Mouse (Mus musculus) midbrain, embryonic 11.5 days (tissue): ENCODE results near the gene Pdgfd. TPM values are rescaled to one million over a fixed set of nuclear protein-coding genes. Genes with fewer than 3 reads are reported as not detected.
"Not testable (repeated sequence)": the region's sequence is repeated elsewhere in the genome, so short reads cannot be mapped to it uniquely, and the experiment has no call there.

ENCODE experiments used
- ATAC-seq: fragments of 200-750 bp; cut with Nextera tagmentation; 2 replicates; pipeline ENCODE4 v1.8.0; 2017; ENCODE audit warnings: moderate TSS enrichment, moderate library complexity; ENCODE audit not compliant: low FRiP score
- DNase-seq: peaks from one replicate; pipeline ENCODE4 v3.0.0; 2015; ENCODE audit warnings: low spot score; ENCODE audit errors: missing footprints
- H3K27ac ChIP-seq: fragments of 300-500 bp; sonication (generic); 2 replicates; pipeline ENCODE4 v1.5.1; 2014; ENCODE audit warnings: low read depth, low read length
- H3K27me3 ChIP-seq: fragments of 300-500 bp; sonication (generic); 2 replicates; pipeline ENCODE4 v1.6.1; 2014; ENCODE audit warnings: mild to moderate bottlenecking, low read length, moderate library complexity, mixed read lengths; ENCODE audit not compliant: control insufficient read depth, insufficient read depth
- H3K36me3 ChIP-seq: fragments of 300-500 bp; sonication (generic); 2 replicates; pipeline ENCODE4 v1.6.1; 2014; ENCODE audit warnings: mild to moderate bottlenecking, low read length, moderate library complexity, mixed read lengths; ENCODE audit not compliant: control insufficient read depth, insufficient read depth
- H3K4me1 ChIP-seq: fragments of 300-500 bp; sonication (generic); 2 replicates; pipeline ENCODE4 v1.6.1; 2014; ENCODE audit warnings: low read length; ENCODE audit not compliant: control insufficient read depth, insufficient read depth
- H3K4me2 ChIP-seq: fragments of 300-500 bp; sonication (generic); 2 replicates; pipeline ENCODE4 v1.6.1; 2014; ENCODE audit warnings: mild to moderate bottlenecking, moderate library complexity
- H3K4me3 ChIP-seq: fragments of 300-500 bp; sonication (generic); 2 replicates; pipeline ENCODE4 v1.5.1; 2014; ENCODE audit warnings: low read depth, low read length
- H3K9ac ChIP-seq: fragments of 300-500 bp; sonication (generic); 2 replicates; pipeline ENCODE4 v1.6.1; 2014; ENCODE audit warnings: low read length
- H3K9me3 ChIP-seq: fragments of 300-500 bp; sonication (generic); 2 replicates; pipeline ENCODE4 v1.6.1; 2016; ENCODE audit warnings: low read length; ENCODE audit not compliant: control insufficient read depth
- WGBS: fragments of 180-500 bp; shearing (Covaris S2); extraction: QIAGEN DNeasy Blood & Tissue Kit; methylation state at CpG from one replicate; pipeline ENCODE4 v1.1.7; 2014; 5-methylcytosine and 5-hydroxymethylcytosine counted together
- polyA plus RNA-seq: library from polyadenylated mRNA; unstranded; fragments of >200 nt; fragmentation: Nextera tagmentation; extraction: Ambion mirVana; gene quantifications from 2 replicates; pipeline ENCODE4 v1.2.1, GENCODE M21; 2014

The Pdgfd gene
- polyA plus RNA-seq, 1 experiment from 2014 or later: 3.5 TPM

GRCm38 (mm10) chr9:6217505-6217904, 49.1 kb downstream of the Pdgfd start:
- no peak overlapping the region for H3K27ac ChIP-seq
- DNase-seq (no peak), ATAC-seq (no peak)
- H3K4me3 ChIP-seq: no peak overlapping the region
- no peaks in the 10 kb centered on the region for H3K27me3 ChIP-seq
- H3K4me2 ChIP-seq: no peak overlapping the region
- H3K36me3 ChIP-seq: no peaks in the 10 kb centered on the region
- H3K9ac ChIP-seq: no peak overlapping the region
- no peaks in the 10 kb centered on the region for H3K9me3 ChIP-seq
- WGBS: 65% methylated on average over 1 of the region's 1 CpGs
- H3K4me1 ChIP-seq: no peaks in the 10 kb centered on the region

- H3K9me3 ChIP-seq, H3K27me3 ChIP-seq, H3K36me3 ChIP-seq, H3K27ac ChIP-seq, H3K4me2 ChIP-seq, DNase-seq, ATAC-seq, H3K4me1 ChIP-seq, H3K4me3 ChIP-seq, H3K9ac ChIP-seq: not testable (repeated sequence)
- WGBS: 100% methylated on average over 1 of the region's 1 CpGs
These were observed 67.6 kb downstream of the Pdgfd start for GRCm38 (mm10) chr9:6235982-6236381.

GRCm38 (mm10) chr9:6250320-6250719, 81.9 kb downstream of the Pdgfd start:
- H3K4me2 ChIP-seq: no peak overlapping the region
- H3K36me3 ChIP-seq: no peaks in the 10 kb centered on the region
- WGBS: 55% methylated on average over 1 of the region's 1 CpGs
- no peak overlapping the region for H3K27ac ChIP-seq
- no peak overlapping the region for H3K4me3 ChIP-seq
- peak; percentile 70 for DNase-seq
- H3K4me1 ChIP-seq: no peaks in the 10 kb centered on the region
- no peak overlapping the region for H3K9ac ChIP-seq
- H3K9me3 ChIP-seq: no peaks in the 10 kb centered on the region
- H3K27me3 ChIP-seq: no peaks in the 10 kb centered on the region
- ATAC-seq: no peak

DNA sequence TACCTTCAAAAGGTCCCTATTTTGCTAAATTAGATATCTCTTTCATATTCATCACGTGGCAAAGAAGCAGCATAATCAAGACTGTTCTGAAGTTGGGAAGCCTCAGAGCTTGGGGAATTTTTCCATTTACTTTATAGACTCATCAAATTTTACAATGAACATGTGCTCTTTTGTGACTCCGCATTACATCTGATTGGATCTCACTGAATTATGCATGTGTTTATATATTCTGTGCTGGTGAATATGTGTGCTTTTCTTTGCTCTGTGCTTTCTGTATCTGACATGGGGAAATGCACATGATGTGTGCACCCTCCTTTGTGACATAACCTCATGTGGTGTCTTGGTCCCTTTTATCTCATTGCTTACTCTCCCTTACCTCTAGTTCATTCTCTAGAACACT, 83.6 kb downstream of the Pdgfd start:
- no peaks in the 10 kb centered on the region for H3K4me1 ChIP-seq

GRCm38 (mm10) chr9:6257072-6257471, 88.7 kb downstream of the Pdgfd start:
- no peaks in the 10 kb centered on the region for H3K27me3 ChIP-seq

More for the DNA sequence above, 83.6 kb downstream of the Pdgfd start:
- DNase-seq (peak; percentile 21), ATAC-seq (no peak)
- WGBS: 84% methylated on average over 2 of the region's 2 CpGs
- Histone ChIP-seq H3K4me2 (no peak overlapping the region), H3K4me3 (no peak overlapping the region), H3K27ac (no peak overlapping the region), H3K9ac (no peak overlapping the region), H3K9me3 (no peaks in the 10 kb centered on the region), H3K27me3 (no peaks in the 10 kb centered on the region), H3K36me3 (no peaks in the 10 kb centered on the region)

GRCm38 (mm10) chr9:6264820-6265219, 96.4 kb downstream of the Pdgfd start:
- H3K9ac ChIP-seq: no peak overlapping the region
- DNase-seq (peak; percentile 4), ATAC-seq (no peak)
- no peaks in the 10 kb centered on the region for H3K36me3 ChIP-seq
- H3K9me3 ChIP-seq: no peaks in the 10 kb centered on the region
- H3K4me1 ChIP-seq: no peaks in the 10 kb centered on the region
- H3K4me2 ChIP-seq: no peak overlapping the region
- H3K4me3 ChIP-seq: no peak overlapping the region
- no peak overlapping the region for H3K27ac ChIP-seq
- WGBS: 81% methylated on average over 2 of the region's 2 CpGs
- H3K27me3 ChIP-seq: no peaks in the 10 kb centered on the region

More at GRCm38 (mm10) chr9:6257072-6257471, 88.7 kb downstream of the Pdgfd start:
- Histone ChIP-seq H3K27ac (no peak overlapping the region), H3K4me2 (no peak overlapping the region), H3K4me3 (no peak overlapping the region), H3K9ac (no peak overlapping the region), H3K9me3 (no peaks in the 10 kb centered on the region), H3K36me3 (no peaks in the 10 kb centered on the region), H3K4me1 (no peaks in the 10 kb centered on the region)
- ATAC-seq (no peak), DNase-seq (peak; percentile 59)

GRCm38 (mm10) chr9:6269796-6270280, 101.5 kb downstream of the Pdgfd start, which contains the start of gene Ddi1:
TSS of gene Ddi1 (minus strand) at chr9:6269846.
- WGBS: 52% methylated on average over 1 of the region's 1 CpGs
- peak; percentile 73 for DNase-seq

GRCm38 (mm10) chr9:6276395-6276794, 108.0 kb downstream of the Pdgfd start:
- DNase-seq (no peak), ATAC-seq (no peak)
- H3K27me3 ChIP-seq: no peaks in the 10 kb centered on the region
- no peaks in the 10 kb centered on the region for H3K4me1 ChIP-seq
- H3K27ac ChIP-seq: no peak overlapping the region
- no peak overlapping the region for H3K4me2 ChIP-seq
- H3K9ac ChIP-seq: no peak overlapping the region
- no peaks in the 10 kb centered on the region for H3K36me3 ChIP-seq
- 90% methylated on average over 1 of the region's 1 CpGs for whole genome bisulfite sequencing
- H3K9me3 ChIP-seq: no peaks in the 10 kb centered on the region
- H3K4me3 ChIP-seq: no peak overlapping the region

More at GRCm38 (mm10) chr9:6269796-6270280, 101.5 kb downstream of the Pdgfd start, which contains the start of gene Ddi1:
- Histone ChIP-seq H3K4me1 (no peaks in the 10 kb centered on the region), H3K27me3 (no peaks in the 10 kb centered on the region), H3K9ac (no peak within 1 kb of the TSS), H3K27ac (no peak within 1 kb of the TSS), H3K4me2 (no peak within 1 kb of the TSS), H3K36me3 (no peaks in the 10 kb centered on the region), H3K4me3 (no peak within 1 kb of the TSS), H3K9me3 (no peaks in the 10 kb centered on the region)
- no peak for ATAC-seq

DNA sequence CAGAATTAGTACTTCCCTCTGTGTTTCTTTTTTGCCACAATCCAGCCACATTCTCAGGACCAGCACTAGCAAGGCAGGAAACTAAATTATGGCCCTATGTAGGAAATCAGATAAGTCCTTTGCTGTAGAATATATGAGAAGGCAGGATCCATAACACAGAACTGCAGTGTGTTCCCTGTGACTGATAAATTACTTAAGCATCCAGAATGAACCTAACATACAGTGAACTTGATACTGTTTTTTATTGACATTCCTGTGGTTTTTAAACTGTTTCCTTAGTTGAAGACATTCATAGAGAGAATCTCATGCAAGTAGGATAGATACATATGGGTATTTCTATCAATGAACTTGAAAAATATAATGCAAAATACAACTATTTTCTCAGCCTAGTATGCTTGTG, 109.1 kb downstream of the Pdgfd start:
- Histone ChIP-seq H3K36me3 (no peaks in the 10 kb centered on the region), H3K4me3 (no peak overlapping the region), H3K9ac (no peak overlapping the region), H3K27ac (no peak overlapping the region), H3K4me2 (no peak overlapping the region), H3K4me1 (no peaks in the 10 kb centered on the region), H3K9me3 (no peaks in the 10 kb centered on the region), H3K27me3 (no peaks in the 10 kb centered on the region)
- DNase-seq (peak; percentile 74), ATAC-seq (no peak)
